Mouse (Mus musculus) fat pad, adult 2 months (tissue): Measurements from ENCODE around the gene Plod2.

Experiments
- DNase-seq: peaks from one replicate; pipeline ENCODE4 v3.0.0-alpha.2; 2011; ENCODE audit warnings: low read depth, low spot score; ENCODE audit errors: extremely low read depth

The Plod2 gene

DNA sequence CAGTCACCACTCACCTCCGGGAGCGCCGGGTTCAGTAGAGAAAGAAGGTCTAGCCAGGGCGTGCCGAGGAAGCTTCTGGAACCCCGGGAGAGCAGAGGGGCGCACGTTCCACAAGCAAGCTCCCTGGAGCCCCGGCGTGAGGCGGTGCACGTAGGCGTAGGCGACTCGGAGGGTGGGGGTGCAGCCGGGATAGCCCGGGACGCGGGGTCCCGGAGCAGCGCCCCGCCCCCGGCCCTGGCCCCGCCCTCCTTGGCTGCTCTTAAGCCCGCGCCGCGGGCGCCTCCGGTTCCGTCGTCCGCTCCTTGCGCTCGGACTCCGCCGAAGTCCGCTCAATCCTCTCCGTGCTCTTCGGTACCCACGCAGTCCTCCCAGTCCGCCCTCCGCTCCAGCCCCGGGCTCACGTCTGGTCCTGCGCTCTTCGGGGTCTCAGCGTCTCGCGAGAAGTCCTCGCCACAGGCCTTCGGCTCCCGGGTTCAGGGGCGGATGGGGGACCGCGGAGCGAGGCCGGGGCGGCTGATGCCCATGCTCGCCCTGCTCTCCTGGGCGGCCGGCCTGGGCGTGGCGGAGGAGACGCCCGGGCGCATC lies at the start of gene Plod2:
Gene Plod2, plus strand, starts transcription at position 247 of the 585 bp plus-strand sequence.
- DNase-seq = no peak

DNA sequence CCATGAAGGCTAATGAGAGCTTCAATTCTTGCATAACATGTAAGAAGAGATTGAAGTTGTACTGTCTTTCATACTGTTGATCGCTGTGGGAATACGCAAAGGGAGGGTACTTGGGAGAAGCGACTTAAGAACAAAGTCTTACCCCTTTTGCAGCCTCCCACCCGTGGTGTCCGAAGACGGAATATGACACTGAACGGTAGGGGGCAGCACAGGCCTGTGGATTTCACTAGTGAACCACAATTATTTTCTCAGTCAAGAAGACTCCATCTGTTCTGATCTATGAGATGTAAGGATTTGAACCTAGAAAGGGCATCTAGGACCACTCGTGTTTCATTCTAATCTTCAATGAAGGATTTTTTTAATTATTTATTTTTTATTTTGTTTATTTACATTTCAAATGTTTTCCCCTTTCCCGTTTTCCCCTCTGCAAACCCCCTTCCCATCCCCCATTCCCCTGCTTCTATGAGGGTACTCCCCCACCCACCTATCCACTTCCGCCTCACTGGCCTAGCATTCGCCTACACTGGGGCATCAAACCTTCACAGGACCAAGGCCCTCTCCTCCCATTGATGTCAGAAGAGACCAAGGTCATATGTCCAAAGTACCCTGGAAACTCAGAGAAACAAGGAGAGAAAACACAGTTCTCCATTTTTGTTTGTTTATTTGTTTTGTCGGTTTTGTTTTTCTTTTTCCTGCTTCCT lies 42.2 kb upstream of the Plod2 start:
- DNase-seq = no peak

- DNase-seq = no peak
These were observed 37.8 kb upstream of the Plod2 start for GRCm38 (mm10) chr9:92504256-92504655.

DNA sequence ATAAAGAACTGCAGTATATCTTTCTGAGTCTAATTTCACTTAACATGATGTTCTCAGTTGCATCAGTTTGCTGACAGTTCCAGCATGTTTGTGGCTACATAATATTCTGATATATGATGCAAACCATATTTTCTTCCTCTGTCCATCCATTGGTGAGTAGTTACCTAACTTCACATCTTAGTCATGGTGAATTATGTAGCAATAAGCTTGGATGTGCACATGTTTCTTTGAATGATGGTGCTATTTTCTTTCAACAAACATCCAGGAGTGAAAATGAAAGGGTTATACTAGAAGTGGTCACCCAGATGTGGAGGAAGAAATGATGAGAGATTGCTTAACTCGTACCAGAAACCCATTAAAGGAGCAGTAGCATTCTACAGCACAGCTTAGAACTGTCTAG lies 37.1 kb upstream of the Plod2 start:
- no peak for DNase-seq

- DNase-seq = no peak
These were observed 30.3 kb upstream of the Plod2 start for GRCm38 (mm10) chr9:92511696-92512095.

- no peak for DNase-seq
These were observed 25.0 kb upstream of the Plod2 start for GRCm38 (mm10) chr9:92517036-92517435.

DNA sequence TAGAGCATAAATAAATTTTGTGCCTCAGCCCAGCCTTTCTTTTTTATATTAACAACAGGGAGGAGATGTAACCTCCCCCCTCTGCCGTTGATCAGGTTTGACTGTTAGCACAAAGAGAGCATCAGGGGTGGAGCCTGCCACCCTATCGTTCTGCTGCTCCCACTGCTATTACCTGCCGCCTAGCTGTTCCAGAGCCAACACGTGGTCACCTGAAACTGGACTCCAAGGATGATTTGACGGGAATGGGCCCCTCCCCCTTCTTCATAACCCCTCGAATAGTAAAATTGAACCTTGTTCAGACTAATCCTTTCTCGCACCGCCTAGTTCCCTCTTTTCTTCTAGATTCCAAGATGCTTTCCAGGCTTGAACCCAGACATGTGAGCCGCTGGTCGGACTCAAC lies 21.3 kb upstream of the Plod2 start:
- no peak for DNase-seq

GRCm38 (mm10) chr9:92524506-92524905 lies 17.5 kb upstream of the Plod2 start:
- DNase-seq = no peak

DNA sequence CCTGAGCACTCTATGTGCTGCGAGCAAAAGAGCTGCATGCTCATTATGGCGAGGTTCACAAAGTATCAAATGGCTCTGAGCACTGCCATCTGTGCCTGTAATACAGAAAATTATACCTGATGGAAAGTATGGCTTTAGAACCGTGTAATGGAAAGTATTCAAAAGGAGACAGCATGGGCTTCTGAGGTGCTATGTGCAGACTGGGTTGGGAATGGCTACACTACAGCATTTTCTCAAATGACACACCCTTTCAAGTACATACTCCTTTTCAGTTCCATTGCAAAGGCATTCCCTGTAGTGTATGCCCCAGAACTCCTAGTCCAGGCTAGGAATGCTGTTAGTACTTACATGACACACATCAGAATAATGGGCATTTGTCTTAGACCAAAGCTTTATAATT lies 12.0 kb upstream of the Plod2 start:
- no peak for DNase-seq

DNA sequence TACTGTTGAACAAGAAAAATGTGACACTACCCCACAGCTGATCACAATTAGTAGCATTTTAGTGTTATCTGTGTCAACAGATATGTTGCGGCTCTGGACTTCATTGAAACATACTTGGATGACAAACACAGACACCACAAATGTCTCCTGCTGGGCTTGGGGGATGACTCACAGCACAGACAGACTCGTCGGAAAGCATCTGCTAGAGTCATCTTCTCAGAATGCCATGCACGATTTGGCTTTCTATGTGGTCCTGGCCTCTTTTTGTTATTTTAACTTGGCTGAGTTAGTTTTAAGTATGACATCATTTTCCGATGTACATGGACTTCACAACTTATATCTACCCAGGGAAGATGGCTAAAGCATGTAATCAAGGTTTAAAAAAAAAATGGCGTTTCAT lies 4.3 kb upstream of the Plod2 start:
- no peak for DNase-seq

- DNase-seq = no peak
These were observed 3.8 kb upstream of the Plod2 start for GRCm38 (mm10) chr9:92538216-92538615.

GRCm38 (mm10) chr9:92542591-92543416 lies 781 bp downstream of the Plod2 start:
- DNase-seq = no peak

- DNase-seq = no peak
These were observed 2.1 kb downstream of the Plod2 start for GRCm38 (mm10) chr9:92544146-92544545.

- DNase-seq = no peak
These were observed 3.0 kb downstream of the Plod2 start for GRCm38 (mm10) chr9:92545021-92545420.

GRCm38 (mm10) chr9:92546446-92546845 lies 4.4 kb downstream of the Plod2 start:
- DNase-seq = no peak

DNA sequence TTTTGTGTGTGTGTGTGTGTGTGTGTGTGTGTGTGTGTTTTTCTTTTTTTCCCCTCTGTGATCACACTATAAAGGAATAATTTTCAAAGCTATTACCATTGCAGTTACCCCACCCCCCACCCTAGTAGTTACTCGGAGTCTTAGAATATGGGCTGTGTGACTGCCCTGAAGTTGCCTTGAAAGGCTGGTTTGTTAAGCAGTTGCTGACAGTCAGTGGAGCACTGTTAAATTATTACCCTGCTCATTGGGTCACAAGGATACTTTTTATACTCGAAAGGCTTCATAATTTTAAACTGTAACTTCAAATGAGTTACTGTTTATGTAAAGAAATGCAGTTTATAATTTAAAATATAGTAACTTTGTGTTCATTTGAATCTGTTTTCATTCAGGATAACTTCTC lies 5.1 kb downstream of the Plod2 start:
- DNase-seq = no peak

DNA sequence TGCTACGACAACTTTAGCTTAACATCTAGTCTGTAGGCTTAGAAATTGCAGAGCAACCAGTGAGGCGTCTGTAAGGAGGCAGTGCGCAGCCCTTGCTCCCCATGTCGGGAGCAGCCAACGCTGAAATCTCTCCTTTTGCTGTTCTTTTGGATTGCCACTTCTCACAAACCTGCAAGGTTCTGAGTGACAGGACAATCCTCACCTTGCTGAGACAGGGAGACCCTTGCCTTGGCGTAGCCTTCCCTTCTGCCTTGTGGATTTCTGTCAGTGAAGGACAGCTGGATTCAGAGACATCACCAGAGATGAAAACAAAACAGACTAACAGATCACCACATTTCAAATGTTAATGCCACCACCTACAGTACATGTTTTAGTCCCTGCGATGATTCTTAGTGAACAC lies 5.8 kb downstream of the Plod2 start:
- DNase-seq = no peak

- no peak for DNase-seq
These were observed 6.6 kb downstream of the Plod2 start for GRCm38 (mm10) chr9:92548603-92549002.

GRCm38 (mm10) chr9:92549811-92550490 lies 7.9 kb downstream of the Plod2 start:
- DNase-seq = no peak

DNA sequence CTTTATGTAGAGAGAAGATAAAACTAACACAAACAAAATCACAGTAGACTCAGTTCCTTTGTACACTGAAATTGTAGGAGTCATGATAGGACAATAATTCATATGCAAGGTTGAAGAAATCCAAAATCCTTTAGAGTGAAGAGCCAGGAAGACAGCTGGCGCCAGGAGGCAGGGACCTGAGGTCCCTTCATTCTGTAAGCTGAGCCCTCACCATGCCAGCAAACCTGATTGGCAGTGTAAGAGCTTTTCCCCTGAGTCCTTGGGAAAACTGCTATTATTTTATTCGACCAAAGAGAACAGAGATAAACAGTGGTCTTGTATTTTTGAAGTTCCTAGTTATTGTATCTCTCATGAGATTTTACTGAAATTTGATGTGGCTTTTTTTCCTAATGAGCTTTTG lies 9.0 kb downstream of the Plod2 start:
- no peak for DNase-seq

- no peak for DNase-seq
These were observed 9.6 kb downstream of the Plod2 start for GRCm38 (mm10) chr9:92551666-92552065.

GRCm38 (mm10) chr9:92552691-92553090 lies 10.7 kb downstream of the Plod2 start:
- DNase-seq = no peak
